Mouse (Mus musculus) liver, adult 2 months (tissue): Measurements from ENCODE around the gene Slc47a1. TPM values are rescaled to one million over a fixed set of nuclear protein-coding genes. Genes with fewer than 3 reads are reported as not detected.

Experiments
- DNase-seq: peaks from one replicate; pipeline ENCODE4 v3.0.0-alpha.2; 2011; ENCODE audit warnings: low read depth, low spot score; ENCODE audit errors: extremely low read depth
- H3K27ac ChIP-seq: fragments of 200-500 bp; replicated peaks from 2 replicates; pipeline ENCODE4 v1.5.1; 2012; ENCODE audit warnings: low read depth, mild to moderate bottlenecking, control low read depth, inconsistent platforms, low read length; ENCODE audit not compliant: insufficient read depth
- H3K27me3 ChIP-seq: fragments of 200-500 bp; 2 replicates; pipeline ENCODE4 v1.6.1; 2012; ENCODE audit warnings: mild to moderate bottlenecking, moderate library complexity, low read length, inconsistent platforms; ENCODE audit not compliant: control insufficient read depth, insufficient read depth
- H3K36me3 ChIP-seq: fragments of 200-500 bp; 2 replicates; pipeline ENCODE4 v1.6.1; 2012; ENCODE audit warnings: low read length, inconsistent platforms; ENCODE audit not compliant: control insufficient read depth, insufficient read depth
- H3K4me1 ChIP-seq: fragments of 200-500 bp; 2 replicates; pipeline ENCODE4 v1.6.1; 2011; ENCODE audit warnings: low read length; ENCODE audit not compliant: control insufficient read depth, insufficient read depth
- H3K4me3 ChIP-seq: fragments of 200-500 bp; 2 replicates; pipeline ENCODE4 v1.5.1; 2011; ENCODE audit warnings: low read depth, mild to moderate bottlenecking, control low read depth, low read length, moderate library complexity; ENCODE audit not compliant: insufficient read depth
- H3K79me2 ChIP-seq: fragments of 200-500 bp; 2 replicates; pipeline ENCODE4 v1.6.1; 2012; ENCODE audit warnings: inconsistent platforms, mild to moderate bottlenecking, low read length, moderate library complexity; ENCODE audit not compliant: control insufficient read depth, insufficient read depth
- H3K9ac ChIP-seq: fragments of 200-500 bp; 2 replicates; pipeline ENCODE4 v1.6.1; 2012; ENCODE audit warnings: low read depth, mild to moderate bottlenecking, control low read depth, inconsistent platforms, low read length
- CTCF ChIP-seq: fragments of 200-500 bp; IDR thresholded peaks from 2 replicates; pipeline ENCODE4 v1.5.1; 2011; ENCODE audit warnings: low read depth, low read length, control low read depth
- POLR2A ChIP-seq: fragments of 200-500 bp; IDR thresholded peaks from 2 replicates; pipeline ENCODE4 v1.6.1; 2011; ENCODE audit warnings: low read length, control low read depth; ENCODE audit not compliant: insufficient read depth; ENCODE audit errors: extremely low read depth
- WGBS: fragments of 180-500 bp; shearing (Covaris S2); methylation state at CpG from one replicate; pipeline ENCODE4 v1.1.7; 2018; 5-methylcytosine and 5-hydroxymethylcytosine counted together
- polyA plus RNA-seq: library from polyadenylated mRNA; depleted of rRNA; stranded (reverse); fragments of >200 nt; gene quantifications from 2 replicates; pipeline ENCODE4 v1.2.3, GENCODE M21; 2012
- total RNA-seq: library from RNA; depleted of rRNA; stranded (reverse); fragments of >200 nt; gene quantifications from 2 replicates; pipeline ENCODE4 v1.2.3, GENCODE M21; 2014

Gene Slc47a1
- total and polyA plus RNA-seq, 2 experiments, result 151 to 169 TPM

GRCm38 (mm10) chr11:61413411-61413810 lies 35.3 kb upstream of the Slc47a1 start:
- 73% methylated on average over 5 of the region's 5 CpGs for WGBS

GRCm38 (mm10) chr11:61411809-61412208 lies 33.7 kb upstream of the Slc47a1 start:
- Histone ChIP-seq H3K9ac (no peak overlapping the region), H3K27me3 (no peaks in the 10 kb centered on the region), H3K27ac (no peak overlapping the region), H3K4me3 (no peak overlapping the region), H3K79me2 (no peaks in the 10 kb centered on the region), H3K4me1 (peaks cover 2% of the 10 kb centered on the region; the same call in 1 of the 2 replicates), H3K36me3 (no peaks in the 10 kb centered on the region)
- TF ChIP-seq CTCF (no peak), POLR2A (no peak)
- DNase-seq, result peak; percentile 51
- WGBS, result 51% methylated on average over 7 of the region's 7 CpGs

More at GRCm38 (mm10) chr11:61413411-61413810, 35.3 kb upstream of the Slc47a1 start:
- TF ChIP-seq CTCF, result no peak
- no peak for TF ChIP-seq POLR2A
- Histone ChIP-seq H3K27me3 (no peaks in the 10 kb centered on the region), H3K4me1 (peaks cover 2% of the 10 kb centered on the region; the same call in 1 of the 2 replicates), H3K9ac (no peak overlapping the region), H3K27ac (no peak overlapping the region), H3K4me3 (no peak overlapping the region), H3K36me3 (no peaks in the 10 kb centered on the region), H3K79me2 (no peaks in the 10 kb centered on the region)
- DNase-seq, result no peak

DNA sequence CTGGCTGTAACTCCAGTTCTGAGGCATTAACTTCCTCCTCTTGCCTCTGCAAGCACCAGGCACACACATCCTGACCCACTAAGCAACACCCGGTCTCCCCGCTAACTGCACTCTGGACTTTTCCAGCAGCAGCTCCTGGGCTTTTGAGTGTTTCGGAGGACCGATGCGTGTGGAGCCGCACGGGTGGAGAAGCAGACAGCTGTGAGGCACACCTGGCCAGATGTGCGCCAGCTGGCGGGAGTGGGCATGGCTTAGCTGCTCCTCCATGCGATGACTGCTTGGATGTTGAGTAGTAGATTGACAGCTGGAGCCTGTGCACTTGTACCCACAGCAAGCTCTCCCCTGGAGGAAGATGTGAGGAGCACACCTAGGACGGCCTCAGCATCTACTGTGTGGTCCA lies 33.1 kb upstream of the Slc47a1 start:
- H3K4me1 ChIP-seq, result peaks cover 2% of the 10 kb centered on the region; the same call in 1 of the 2 replicates
- no peak overlapping the region for H3K4me3 ChIP-seq
- H3K36me3 ChIP-seq, result no peaks in the 10 kb centered on the region
- 87% methylated on average over 11 of the region's 11 CpGs for WGBS
- H3K79me2 ChIP-seq, result no peaks in the 10 kb centered on the region
- TF ChIP-seq POLR2A (no peak), CTCF (no peak)
- no peaks in the 10 kb centered on the region for H3K27me3 ChIP-seq
- no peak overlapping the region for H3K9ac ChIP-seq
- no peak overlapping the region for H3K27ac ChIP-seq
- DNase-seq, result no peak

DNA sequence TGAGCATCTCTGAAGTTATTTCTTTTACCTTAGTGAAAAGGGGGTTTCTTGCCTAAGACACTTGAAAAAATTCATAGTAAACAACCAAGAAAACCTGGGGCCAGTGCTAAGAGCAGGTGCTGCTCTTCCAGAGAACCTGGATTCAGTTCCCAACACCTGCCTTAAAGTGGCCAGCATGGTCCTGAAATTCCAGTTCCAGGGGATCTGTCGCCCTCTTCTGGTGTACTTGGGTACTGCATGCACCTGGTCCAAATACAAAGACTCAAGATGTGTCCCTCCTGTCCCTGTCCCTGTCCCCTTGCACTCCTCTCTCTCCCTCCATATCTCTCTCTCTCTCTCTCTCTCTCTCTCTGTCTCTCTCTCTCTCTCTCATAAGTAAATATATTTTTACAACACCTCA lies 32.0 kb upstream of the Slc47a1 start:
- DNase-seq, result peak; percentile 67
- H3K27me3 ChIP-seq, result no peaks in the 10 kb centered on the region

DNA sequence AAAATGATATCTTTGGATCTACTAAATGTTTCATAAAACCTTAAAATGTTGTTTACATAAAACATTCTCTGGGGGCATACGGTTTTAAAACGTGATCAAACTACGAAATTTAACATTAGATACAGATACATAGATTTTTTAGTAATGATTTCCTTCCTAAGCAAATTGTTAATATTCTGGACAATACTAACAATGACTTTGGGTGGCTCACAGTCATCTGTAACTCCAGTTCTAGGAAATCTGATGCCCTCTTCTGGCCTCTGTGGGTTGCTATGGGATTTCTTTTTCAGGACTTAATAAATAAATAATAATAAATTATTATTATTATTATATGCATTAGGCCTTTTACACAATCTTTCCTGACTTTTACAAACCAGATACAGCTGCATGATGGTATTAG lies 30.9 kb upstream of the Slc47a1 start:
- DNase-seq, result peak; percentile 39
- H3K27me3 ChIP-seq, result no peaks in the 10 kb centered on the region
- peaks cover 2% of the 10 kb centered on the region; the same call in 1 of the 2 replicates for H3K4me1 ChIP-seq
- no peak for TF ChIP-seq POLR2A
- 0 out of 2 replicates have a peak, but pooled peaks have one; percentile 9 for TF ChIP-seq CTCF
- no peak overlapping the region for H3K27ac ChIP-seq
- 14% methylated on average over 3 of the region's 3 CpGs for WGBS
- H3K9ac ChIP-seq, result no peak overlapping the region
- no peak overlapping the region for H3K4me3 ChIP-seq
- H3K36me3 ChIP-seq, result no peaks in the 10 kb centered on the region
- no peaks in the 10 kb centered on the region for H3K79me2 ChIP-seq

More for the DNA sequence above, 32.0 kb upstream of the Slc47a1 start:
- Histone ChIP-seq H3K27ac (no peak overlapping the region), H3K4me3 (no peak overlapping the region), H3K4me1 (peaks cover 2% of the 10 kb centered on the region; the same call in 1 of the 2 replicates), H3K36me3 (no peaks in the 10 kb centered on the region), H3K79me2 (no peaks in the 10 kb centered on the region), H3K9ac (no peak overlapping the region)
- WGBS, result 0% methylated on average over 1 of the region's 1 CpGs
- TF ChIP-seq POLR2A (no peak), CTCF (peak; percentile 87)
